Mouse (Mus musculus) midbrain, embryonic 16.5 days (tissue): ENCODE data around the gene Cabp4. TPM values are rescaled to one million over a fixed set of nuclear protein-coding genes. Genes with fewer than 3 reads are reported as not detected.

ENCODE experiments used
- ATAC-seq: fragments of 200-750 bp; cut with Nextera tagmentation; 2 replicates; pipeline ENCODE4 v1.8.0; 2017; ENCODE audit warnings: moderate TSS enrichment
- H3K27ac ChIP-seq: fragments of 300-500 bp; sonication (generic); 2 replicates; pipeline ENCODE4 v1.5.1; 2014; ENCODE audit warnings: mild to moderate bottlenecking, low read length, mixed read lengths
- H3K27me3 ChIP-seq: fragments of 300-500 bp; sonication (generic); 2 replicates; pipeline ENCODE4 v1.6.1; 2014; ENCODE audit warnings: low read depth, low read length, mixed read lengths; ENCODE audit not compliant: control insufficient read depth, insufficient read depth
- H3K36me3 ChIP-seq: fragments of 300-500 bp; sonication (generic); 2 replicates; pipeline ENCODE4 v1.6.1; 2014; ENCODE audit warnings: mild to moderate bottlenecking, low read length, moderate library complexity, mixed read lengths; ENCODE audit not compliant: control insufficient read depth, insufficient read depth
- H3K4me1 ChIP-seq: fragments of 300-500 bp; sonication (generic); 2 replicates; pipeline ENCODE4 v1.6.1; 2014; ENCODE audit warnings: mild to moderate bottlenecking, low read length, mixed read lengths; ENCODE audit not compliant: control insufficient read depth, insufficient read depth
- H3K4me2 ChIP-seq: fragments of 300-500 bp; sonication (generic); 2 replicates; pipeline ENCODE4 v1.6.1; 2014; ENCODE audit warnings: mild to moderate bottlenecking, low read length, mixed read lengths
- H3K4me3 ChIP-seq: fragments of 300-500 bp; sonication (generic); 2 replicates; pipeline ENCODE4 v1.5.1; 2014; ENCODE audit warnings: low read depth, mild to moderate bottlenecking, low read length, moderate library complexity, mixed read lengths
- H3K9ac ChIP-seq: fragments of 300-500 bp; sonication (generic); 2 replicates; pipeline ENCODE4 v1.6.1; 2014; ENCODE audit warnings: low read depth, low read length, mixed read lengths
- H3K9me3 ChIP-seq: fragments of 300-500 bp; sonication (generic); replicated peaks from 2 replicates; pipeline ENCODE4 v1.6.1; 2014; ENCODE audit warnings: mild to moderate bottlenecking, low read length, mixed read lengths; ENCODE audit not compliant: control insufficient read depth, poor library complexity, severe bottlenecking
- WGBS: fragments of 180-500 bp; shearing (Covaris S2); extraction: QIAGEN DNeasy Blood & Tissue Kit; methylation state at CpG from one replicate; pipeline ENCODE4 v1.1.7; 2014; 5-methylcytosine and 5-hydroxymethylcytosine counted together
- polyA plus RNA-seq: library from polyadenylated mRNA; unstranded; fragments of >200 nt; fragmentation: Nextera tagmentation; extraction: Ambion mirVana; gene quantifications from 2 replicates; pipeline ENCODE4 v1.2.1, GENCODE M21; 2015

Gene Cabp4
- polyA plus RNA-seq, 1 experiment from 2014 or later, result 0.24 TPM

- no peak for ATAC-seq
- H3K4me2 ChIP-seq, result no peak overlapping the region
These were observed 6.1 kb upstream of the Cabp4 start for GRCm38 (mm10) chr19:4149764-4150461.

GRCm38 (mm10) chr19:4149283-4149682, 5.5 kb upstream of the Cabp4 start:
- H3K9ac ChIP-seq, result peak overlapping the region; percentile 96
- peaks cover 15% of the 10 kb centered on the region for H3K4me1 ChIP-seq
- H3K4me2 ChIP-seq, result peak overlapping the region; percentile 96
- no peaks in the 10 kb centered on the region for H3K9me3 ChIP-seq
- no peak overlapping the region for H3K27ac ChIP-seq
- H3K4me3 ChIP-seq, result peak overlapping the region; percentile 92
- 89% methylated on average over 11 of the region's 11 CpGs for WGBS
- ATAC-seq, result no peak
- H3K36me3 ChIP-seq, result peaks cover 2% of the 10 kb centered on the region; the same call in 1 of the 2 replicates
- no peaks in the 10 kb centered on the region for H3K27me3 ChIP-seq

More at GRCm38 (mm10) chr19:4149764-4150461, 6.1 kb upstream of the Cabp4 start:
- Histone ChIP-seq H3K27me3 (no peaks in the 10 kb centered on the region), H3K27ac (no peak overlapping the region), H3K9me3 (no peaks in the 10 kb centered on the region), H3K4me1 (peaks cover 15% of the 10 kb centered on the region), H3K4me3 (no peak overlapping the region), H3K36me3 (peaks cover 2% of the 10 kb centered on the region; the same call in 1 of the 2 replicates), H3K9ac (no peak overlapping the region)
- 94% methylated on average over 17 of the region's 17 CpGs for WGBS

GRCm38 (mm10) chr19:4148819-4149218, 5.0 kb upstream of the Cabp4 start:
- peaks cover 2% of the 10 kb centered on the region; the same call in 1 of the 2 replicates for H3K36me3 ChIP-seq
- peak overlapping the region; percentile 96 for H3K4me2 ChIP-seq
- WGBS, result 2% methylated on average over 7 of the region's 8 CpGs
- peak; percentile 46 for ATAC-seq
- peak overlapping the region; percentile 92 for H3K4me3 ChIP-seq
- no peaks in the 10 kb centered on the region for H3K27me3 ChIP-seq
- H3K4me1 ChIP-seq, result peaks cover 15% of the 10 kb centered on the region
- H3K27ac ChIP-seq, result peak overlapping the region; percentile 72
- no peaks in the 10 kb centered on the region for H3K9me3 ChIP-seq
- H3K9ac ChIP-seq, result peak overlapping the region; percentile 96

GRCm38 (mm10) chr19:4148491-4148806, 4.6 kb upstream of the Cabp4 start, which contains the start of gene Coro1b:
TSS of gene Coro1b (plus strand) at chr19:4148619.
- peak within 1 kb of the TSS; percentile 96 for H3K9ac ChIP-seq
- no peaks in the 10 kb centered on the region for H3K9me3 ChIP-seq
- WGBS, result under 1% methylated on average over 32 of the region's 33 CpGs
- peak within 1 kb of the TSS; percentile 96 for H3K4me2 ChIP-seq
- peak within 1 kb of the TSS; percentile 92 for H3K4me3 ChIP-seq
- peak; percentile 93 for ATAC-seq
- H3K36me3 ChIP-seq, result peaks cover 2% of the 10 kb centered on the region; the same call in 1 of the 2 replicates
- no peaks in the 10 kb centered on the region for H3K27me3 ChIP-seq
- H3K27ac ChIP-seq, result peak within 1 kb of the TSS; percentile 72
- H3K4me1 ChIP-seq, result peaks cover 15% of the 10 kb centered on the region

- peaks cover 2% of the 10 kb centered on the region; the same call in 1 of the 2 replicates for H3K36me3 ChIP-seq
- H3K27ac ChIP-seq, result peak overlapping the region; percentile 72
- no peaks in the 10 kb centered on the region for H3K9me3 ChIP-seq
- peak overlapping the region; percentile 96 for H3K4me2 ChIP-seq
- no peaks in the 10 kb centered on the region for H3K27me3 ChIP-seq
- peak overlapping the region; percentile 92 for H3K4me3 ChIP-seq
- peak; percentile 6 for ATAC-seq
- 29% methylated on average over 9 of the region's 9 CpGs for WGBS
- peaks cover 15% of the 10 kb centered on the region for H3K4me1 ChIP-seq
- peak overlapping the region; percentile 96 for H3K9ac ChIP-seq
These were observed 4.1 kb upstream of the Cabp4 start for GRCm38 (mm10) chr19:4147782-4148490.

GRCm38 (mm10) chr19:4147022-4147405, 3.2 kb upstream of the Cabp4 start:
- Histone ChIP-seq H3K4me3 (no peak overlapping the region), H3K27me3 (no peaks in the 10 kb centered on the region), H3K27ac (no peak overlapping the region), H3K9me3 (no peaks in the 10 kb centered on the region), H3K9ac (no peak overlapping the region), H3K36me3 (peaks cover 2% of the 10 kb centered on the region; the same call in 1 of the 2 replicates), H3K4me1 (peaks cover 15% of the 10 kb centered on the region), H3K4me2 (no peak overlapping the region)
- 30% methylated on average over 3 of the region's 3 CpGs for WGBS
- ATAC-seq, result no peak

GRCm38 (mm10) chr19:4146366-4147021, 2.7 kb upstream of the Cabp4 start:
- Histone ChIP-seq H3K27me3 (no peaks in the 10 kb centered on the region), H3K27ac (no peak overlapping the region), H3K4me2 (no peak overlapping the region), H3K9ac (no peak overlapping the region), H3K4me3 (no peak overlapping the region), H3K4me1 (peaks cover 15% of the 10 kb centered on the region), H3K9me3 (no peaks in the 10 kb centered on the region), H3K36me3 (peaks cover 2% of the 10 kb centered on the region; the same call in 1 of the 2 replicates)
- ATAC-seq, result no peak
- WGBS, result 63% methylated on average over 12 of the region's 12 CpGs

- no peak for ATAC-seq
- 82% methylated on average over 5 of the region's 5 CpGs for WGBS
- Histone ChIP-seq H3K36me3 (peaks cover 2% of the 10 kb centered on the region; the same call in 1 of the 2 replicates), H3K9ac (no peak overlapping the region), H3K4me3 (no peak overlapping the region), H3K27ac (no peak overlapping the region), H3K27me3 (no peaks in the 10 kb centered on the region), H3K9me3 (no peaks in the 10 kb centered on the region), H3K4me1 (peaks cover 15% of the 10 kb centered on the region), H3K4me2 (no peak overlapping the region)
These were observed 2.1 kb upstream of the Cabp4 start for GRCm38 (mm10) chr19:4145936-4146335.
